Mouse (Mus musculus) embryonic fibroblast, embryonic 13.5 days (primary cell): ENCODE data around the gene Gtf2e1. TPM values are rescaled to one million over a fixed set of nuclear protein-coding genes. Genes with fewer than 3 reads are reported as not detected.

ENCODE experiments used
- H3K27ac ChIP-seq: 2 replicates; pipeline ENCODE4 v1.5.1; 2012; ENCODE audit warnings: low read length, control low read depth, inconsistent platforms; ENCODE audit not compliant: insufficient read depth
- H3K4me1 ChIP-seq: 2 replicates; pipeline ENCODE4 v1.6.1; 2011; ENCODE audit warnings: low read length; ENCODE audit not compliant: control insufficient read depth, insufficient read depth
- H3K4me3 ChIP-seq: 2 replicates; pipeline ENCODE4 v1.5.1; 2011; ENCODE audit warnings: mild to moderate bottlenecking, control low read depth, low read length; ENCODE audit not compliant: insufficient read depth
- CTCF ChIP-seq: IDR thresholded peaks from 2 replicates; pipeline ENCODE4 v1.5.1; 2011; ENCODE audit warnings: mild to moderate bottlenecking, control low read depth, low read length, moderate library complexity, borderline replicate concordance; ENCODE audit not compliant: insufficient read depth
- POLR2A ChIP-seq: IDR thresholded peaks from 2 replicates; pipeline ENCODE4 v1.6.1; 2011; ENCODE audit warnings: low read depth, mild to moderate bottlenecking, control low read depth, low read length, moderate library complexity
- polyA plus RNA-seq: library from polyadenylated mRNA; stranded (reverse); fragments of >200 nt; gene quantifications from 2 replicates; pipeline ENCODE4 v1.2.4, GENCODE M21; 2011; ENCODE audit warnings: low read depth; ENCODE audit not compliant: missing spikeins, insufficient read length

Gtf2e1 gene
- polyA plus RNA-seq, 1 experiment, result 29.1 TPM

- Histone ChIP-seq H3K4me1 (no peaks in the 10 kb centered on the region), H3K27ac (no peak overlapping the region), H3K4me3 (no peak overlapping the region)
- TF ChIP-seq POLR2A, result no peak
- TF ChIP-seq CTCF, result no peak
Observed at GRCm38 (mm10) chr16:37520190-37521040, 19.2 kb downstream of the Gtf2e1 start.

GRCm38 (mm10) chr16:37519721-37520120 lies 19.9 kb downstream of the Gtf2e1 start:
- Histone ChIP-seq H3K4me3 (no peak overlapping the region), H3K4me1 (no peaks in the 10 kb centered on the region), H3K27ac (no peak overlapping the region)
- no peak for TF ChIP-seq POLR2A
- no peak for TF ChIP-seq CTCF

- TF ChIP-seq POLR2A, result no peak
- TF ChIP-seq CTCF, result no peak
Observed at GRCm38 (mm10) chr16:37518662-37519061, 20.9 kb downstream of the Gtf2e1 start.

GRCm38 (mm10) chr16:37517596-37518211 lies 21.9 kb downstream of the Gtf2e1 start:
- Histone ChIP-seq H3K4me3 (no peak overlapping the region), H3K4me1 (no peaks in the 10 kb centered on the region), H3K27ac (no peak overlapping the region)
- TF ChIP-seq POLR2A, result no peak
- TF ChIP-seq CTCF, result no peak

More at GRCm38 (mm10) chr16:37518662-37519061, 20.9 kb downstream of the Gtf2e1 start:
- Histone ChIP-seq H3K27ac (no peak overlapping the region), H3K4me1 (no peaks in the 10 kb centered on the region), H3K4me3 (no peak overlapping the region)

GRCm38 (mm10) chr16:37516376-37516993 lies 23.1 kb downstream of the Gtf2e1 start:
- TF ChIP-seq CTCF, result no peak
- no peak for TF ChIP-seq POLR2A
- Histone ChIP-seq H3K4me3 (no peak overlapping the region), H3K4me1 (no peaks in the 10 kb centered on the region), H3K27ac (no peak overlapping the region)

- no peaks in the 10 kb centered on the region for H3K4me1 ChIP-seq
- no peak for TF ChIP-seq CTCF
- no peak for TF ChIP-seq POLR2A
- no peak overlapping the region for H3K4me3 ChIP-seq
- no peak overlapping the region for H3K27ac ChIP-seq
Observed at GRCm38 (mm10) chr16:37514644-37515043, 24.9 kb downstream of the Gtf2e1 start.

- TF ChIP-seq CTCF, result no peak
- TF ChIP-seq POLR2A, result no peak
- Histone ChIP-seq H3K4me3 (no peak overlapping the region), H3K27ac (no peak overlapping the region), H3K4me1 (no peaks in the 10 kb centered on the region)
Observed at GRCm38 (mm10) chr16:37511489-37511888, 28.1 kb downstream of the Gtf2e1 start.

- no peak for TF ChIP-seq CTCF
- TF ChIP-seq POLR2A, result no peak
- H3K4me1 ChIP-seq, result no peaks in the 10 kb centered on the region
- no peak overlapping the region for H3K4me3 ChIP-seq
- H3K27ac ChIP-seq, result no peak overlapping the region
Observed at GRCm38 (mm10) chr16:37506751-37507150, 32.8 kb downstream of the Gtf2e1 start.

GRCm38 (mm10) chr16:37504517-37504916 lies 35.1 kb downstream of the Gtf2e1 start:
- Histone ChIP-seq H3K27ac (no peak overlapping the region), H3K4me3 (no peak overlapping the region), H3K4me1 (no peaks in the 10 kb centered on the region)
- TF ChIP-seq CTCF, result no peak
- no peak for TF ChIP-seq POLR2A
